In the genomic region with DNA sequence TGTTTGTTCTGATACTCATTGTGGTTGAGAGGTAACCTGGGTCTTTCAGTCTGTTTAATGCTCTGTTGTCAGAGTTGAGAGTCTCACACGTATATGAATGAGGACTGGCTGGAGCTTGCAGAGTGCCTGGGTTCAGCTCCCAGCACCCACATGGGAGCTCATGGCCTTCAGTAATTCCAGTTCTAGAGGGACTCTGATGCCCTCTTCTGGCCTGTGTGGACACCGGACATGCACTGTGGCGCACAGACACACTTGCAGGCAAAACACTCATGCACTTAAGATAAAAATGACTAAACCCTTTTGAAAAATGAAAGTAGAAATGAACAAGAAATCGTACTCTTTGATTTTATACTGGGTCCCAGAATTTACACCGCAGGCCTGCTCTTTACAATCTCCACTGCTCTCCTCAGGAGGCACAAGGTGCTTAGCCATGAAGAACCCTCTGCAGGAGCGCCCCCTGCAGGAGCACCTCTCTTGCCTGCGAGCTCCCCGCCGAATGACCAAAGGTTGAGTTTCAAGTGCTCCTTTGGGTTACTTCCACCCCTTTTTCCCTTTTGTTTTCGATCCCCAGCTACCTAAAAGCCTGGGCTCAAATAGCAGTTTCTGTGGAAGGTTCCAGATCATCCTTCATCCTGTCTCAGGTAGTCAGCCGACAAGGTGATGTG, we compare ENCODE assay signal across 15 mouse cellular contexts.
DNase-seq lines count a peak whose midpoint lies in the region; ATAC-seq and TF ChIP-seq lines count a peak whose summit lies in the region.
"Had no signal": no experiment of that assay in that cellular context is flagged by ENCODE, and none has a peak within 500 bp of the region (broad histone marks: within the 10 kb centered on the region; RNA-seq: fewer than 3 reads in every experiment).

No protein-coding gene starts in this region.

- H3K4me3 ChIP-seq in kidney, embryonic 14.5 days (ENCODE audit: low read length) = no peak overlapping the region
- no peak overlapping the region for H3K4me3 ChIP-seq in testis, adult 2 months (ENCODE audit: control insufficient read depth, low read depth, low read length)
- no peak overlapping the region for H3K4me3 ChIP-seq in embryonic facial prominence, embryonic 12.5 days
- H3K4me3 ChIP-seq in stomach, postnatal 0 days (ENCODE audit: low read depth, low read length) = no peak overlapping the region
- no peak overlapping the region for H3K4me3 ChIP-seq in liver, embryonic 11.5 days (ENCODE audit: low read depth, low read length)
- H3K4me3 ChIP-seq: embryonic facial prominence, embryonic 13.5 days; neural tube, embryonic 12.5 days had no signal

- TF ChIP-seq CTCF in testis, adult 2 months (IDR thresholded peaks at IDR 0.05; ENCODE audit: control insufficient read depth, insufficient read depth, insufficient replicate concordance, low read depth, low read length) = peak; percentile 25; the same call in 1 of the 2 replicates
- no peak; the same call in 1 of the 2 replicates for TF ChIP-seq CTCF in stomach, postnatal 0 days (IDR thresholded peaks at IDR 0.05; ENCODE audit: low read depth)

- H3K4me2 ChIP-seq in kidney, embryonic 14.5 days (replicated peaks; ENCODE audit: low read depth, low read length) = no peak overlapping the region
- H3K4me2 ChIP-seq in embryonic facial prominence, embryonic 12.5 days (replicated peaks) = no peak overlapping the region
- H3K4me2 ChIP-seq in stomach, postnatal 0 days (replicated peaks; ENCODE audit: low read depth) = no peak overlapping the region
- H3K4me2 ChIP-seq in liver, embryonic 11.5 days = no peak overlapping the region
- H3K4me2 ChIP-seq: neural tube, embryonic 12.5 days had no signal

- TF ChIP-seq POLR2A in testis, adult 2 months (IDR thresholded peaks at IDR 0.05; ENCODE audit: control insufficient read depth, low read depth, low read length) = no peak

- 93% methylated on average over 11 of the region's 11 CpGs for WGBS in kidney, embryonic 14.5 days
- WGBS in embryonic facial prominence, embryonic 12.5 days = 89% methylated on average over 11 of the region's 11 CpGs
- 85% methylated on average over 11 of the region's 11 CpGs for WGBS in stomach, postnatal 0 days
- 92% methylated on average over 11 of the region's 11 CpGs for WGBS in liver, embryonic 11.5 days

- peaks cover 6% of the 10 kb centered on the region; the same call in 1 of the 2 replicates for H3K36me3 ChIP-seq in kidney, embryonic 14.5 days (ENCODE audit: control insufficient read depth, insufficient read depth, low read length)
- no peaks in the 10 kb centered on the region for H3K36me3 ChIP-seq in testis, adult 2 months (ENCODE audit: control insufficient read depth, insufficient read depth, low read length)
- peaks cover 9% of the 10 kb centered on the region for H3K36me3 ChIP-seq in embryonic facial prominence, embryonic 12.5 days
- peaks cover 19% of the 10 kb centered on the region; the same call in 1 of the 2 replicates for H3K36me3 ChIP-seq in stomach, postnatal 0 days (ENCODE audit: control insufficient read depth, insufficient read depth, low read length)
- H3K36me3 ChIP-seq in liver, embryonic 11.5 days (ENCODE audit: control insufficient read depth, insufficient read depth, low read length) = no peaks in the 10 kb centered on the region

- no peaks in the 10 kb centered on the region for H3K27me3 ChIP-seq in kidney, embryonic 14.5 days (ENCODE audit: control insufficient read depth, insufficient read depth, low read length)
- no peaks in the 10 kb centered on the region for H3K27me3 ChIP-seq in testis, adult 2 months (ENCODE audit: control insufficient read depth, insufficient read depth, low read length)
- H3K27me3 ChIP-seq in embryonic facial prominence, embryonic 12.5 days = no peaks in the 10 kb centered on the region
- no peaks in the 10 kb centered on the region for H3K27me3 ChIP-seq in stomach, postnatal 0 days (ENCODE audit: control insufficient read depth, insufficient read depth, low read length)
- H3K27me3 ChIP-seq in liver, embryonic 11.5 days (replicated peaks; ENCODE audit: control insufficient read depth, insufficient read depth, low read length) = no peaks in the 10 kb centered on the region
- H3K27me3 ChIP-seq: embryonic facial prominence, embryonic 13.5 days; neural tube, embryonic 12.5 days had no signal

- TF ChIP-seq EP300 in stomach, postnatal 0 days (optimal IDR thresholded peaks at IDR 0.05) = no peak

- no peak overlapping the region for H3K9ac ChIP-seq in kidney, embryonic 14.5 days (ENCODE audit: low read depth, low read length)
- no peak overlapping the region for H3K9ac ChIP-seq in embryonic facial prominence, embryonic 12.5 days
- no peak overlapping the region for H3K9ac ChIP-seq in stomach, postnatal 0 days (ENCODE audit: low read length)
- H3K9ac ChIP-seq in liver, embryonic 11.5 days (ENCODE audit: low read depth, low read length) = no peak overlapping the region
- H3K9ac ChIP-seq: embryonic facial prominence, embryonic 13.5 days; neural tube, embryonic 12.5 days had no signal

- peak overlapping the region; percentile 57; the same call in 1 of the 2 replicates for H3K27ac ChIP-seq in kidney, embryonic 14.5 days (ENCODE audit: low read depth, low read length)
- no peak overlapping the region; the same call in 1 of the 2 replicates for H3K27ac ChIP-seq in testis, adult 2 months (ENCODE audit: control insufficient read depth, insufficient read depth, low read depth, low read length)
- H3K27ac ChIP-seq in embryonic facial prominence, embryonic 12.5 days = peak overlapping the region; percentile 46; the same call in 1 of the 2 replicates
- 0 out of 2 replicates have a peak overlapping the region, but pooled peaks have one; percentile 1 for H3K27ac ChIP-seq in stomach, postnatal 0 days (replicated peaks)
- H3K27ac ChIP-seq in liver, embryonic 11.5 days (ENCODE audit: low read depth, low read length) = no peak overlapping the region

- ATAC-seq in kidney, embryonic 14.5 days (ENCODE audit: low FRiP score, low TSS enrichment) = no peak
- ATAC-seq in embryonic facial prominence, embryonic 12.5 days (ENCODE audit: insufficient number of reproducible peaks, insufficient read depth, low FRiP score, low TSS enrichment) = no peak
- no peak for ATAC-seq in stomach, postnatal 0 days (ENCODE audit: low FRiP score, low TSS enrichment)
- ATAC-seq in liver, embryonic 11.5 days (replicated peaks; ENCODE audit: low FRiP score) = no peak

- H3K9me3 ChIP-seq in kidney, embryonic 14.5 days (ENCODE audit: control insufficient read depth, low read length) = peaks cover 3% of the 10 kb centered on the region; the same call in 1 of the 2 replicates
- no peaks in the 10 kb centered on the region for H3K9me3 ChIP-seq in embryonic facial prominence, embryonic 12.5 days
- H3K9me3 ChIP-seq in stomach, postnatal 0 days (ENCODE audit: control insufficient read depth, low read length) = no peaks in the 10 kb centered on the region
- H3K9me3 ChIP-seq in liver, embryonic 11.5 days (ENCODE audit: control insufficient read depth, low read length) = no peaks in the 10 kb centered on the region
- H3K9me3 ChIP-seq: embryonic facial prominence, embryonic 13.5 days had no signal

- DNase-seq in kidney, adult 8-10 months = no peak
- no peak for DNase-seq in testis, postnatal 14 days (ENCODE audit: low spot score)
- no peak for DNase-seq in stomach, postnatal 0 days (ENCODE audit: low spot score)
- no peak for DNase-seq in adrenal gland, adult 2 months
- no peak for DNase-seq in liver, embryonic 11.5 days (ENCODE audit: low spot score)
- DNase-seq: adrenal gland, postnatal 25 days; cerebellum, adult 11 months; heart, postnatal 10 days; left cerebral cortex, postnatal 4 days; thymus, postnatal 14 days had no signal

- peaks cover 19% of the 10 kb centered on the region for H3K4me1 ChIP-seq in kidney, embryonic 14.5 days (ENCODE audit: control insufficient read depth, insufficient read depth, low read length)
- H3K4me1 ChIP-seq in testis, adult 2 months (ENCODE audit: control insufficient read depth, insufficient read depth, low read length) = no peaks in the 10 kb centered on the region; the same call in 1 of the 2 replicates
- peaks cover 33% of the 10 kb centered on the region for H3K4me1 ChIP-seq in embryonic facial prominence, embryonic 12.5 days
- peaks cover 7% of the 10 kb centered on the region; the same call in 1 of the 2 replicates for H3K4me1 ChIP-seq in stomach, postnatal 0 days (replicated peaks; ENCODE audit: control insufficient read depth, insufficient read depth)
- peaks cover 5% of the 10 kb centered on the region; the same call in 1 of the 2 replicates for H3K4me1 ChIP-seq in liver, embryonic 11.5 days (replicated peaks; ENCODE audit: control insufficient read depth, insufficient read depth, low read length)

Comparison
In these comparisons a context has a peak if more than half of its experiments do, and no peak if none do; other contexts are left out.
1. H3K27ac ChIP-seq: peak in kidney, embryonic 14.5 days (single experiment), embryonic facial prominence, embryonic 12.5 days (single experiment) and stomach, postnatal 0 days (single experiment); none in testis, adult 2 months (single experiment) and liver, embryonic 11.5 days (single experiment).